ENCODE assay signal across 8 mouse cellular contexts in the genomic region with DNA sequence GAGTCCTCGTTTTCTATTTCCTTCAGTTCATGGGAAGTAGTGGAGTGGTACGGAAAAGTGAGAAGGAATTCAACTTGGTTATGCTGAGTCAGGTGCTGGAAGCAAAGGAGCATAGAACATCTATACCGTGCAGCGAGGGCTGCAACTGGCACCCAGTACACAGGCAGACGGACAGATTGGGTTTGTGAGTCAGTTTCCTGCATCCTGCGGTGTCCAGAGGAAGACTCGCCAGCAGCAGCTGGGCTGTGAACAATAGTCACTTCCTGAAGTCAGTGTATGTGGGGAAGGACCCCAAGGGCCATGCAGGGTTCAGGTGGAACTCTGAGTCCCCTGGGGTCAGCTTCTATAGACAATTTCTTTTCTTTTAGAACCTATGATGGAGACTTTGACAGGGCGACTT.
DNase-seq lines count a peak whose midpoint lies in the region; ATAC-seq and TF ChIP-seq lines count a peak whose summit lies in the region.

No protein-coding gene starts in this region.

- H3K9ac ChIP-seq in forebrain, embryonic 12.5 days: no peak overlapping the region
- no peak overlapping the region for H3K9ac ChIP-seq in forebrain, embryonic 16.5 days (replicated peaks; ENCODE audit: low read depth, low read length)
- no peak overlapping the region for H3K9ac ChIP-seq in midbrain, postnatal 0 days (replicated peaks; ENCODE audit: low read length, poor library complexity, severe bottlenecking)
- no peak overlapping the region for H3K9ac ChIP-seq in midbrain, embryonic 15.5 days
- no peak overlapping the region for H3K9ac ChIP-seq in limb, embryonic 13.5 days
- no peak overlapping the region for H3K9ac ChIP-seq in stomach, embryonic 16.5 days (ENCODE audit: low read length)

- H3K27me3 ChIP-seq in forebrain, embryonic 12.5 days: no peaks in the 10 kb centered on the region
- H3K27me3 ChIP-seq in forebrain, embryonic 16.5 days (replicated peaks; ENCODE audit: control insufficient read depth, insufficient read depth, low read length): no peaks in the 10 kb centered on the region
- H3K27me3 ChIP-seq in midbrain, postnatal 0 days (ENCODE audit: insufficient read depth, low read length): no peaks in the 10 kb centered on the region
- no peaks in the 10 kb centered on the region for H3K27me3 ChIP-seq in midbrain, embryonic 15.5 days (replicated peaks)
- H3K27me3 ChIP-seq in limb, embryonic 13.5 days: no peaks in the 10 kb centered on the region
- no peaks in the 10 kb centered on the region for H3K27me3 ChIP-seq in stomach, embryonic 16.5 days (ENCODE audit: control insufficient read depth, insufficient read depth, low read length)

- peaks cover 8% of the 10 kb centered on the region for H3K4me1 ChIP-seq in forebrain, embryonic 12.5 days
- peaks cover 7% of the 10 kb centered on the region for H3K4me1 ChIP-seq in forebrain, embryonic 16.5 days (replicated peaks; ENCODE audit: control insufficient read depth, insufficient read depth, low read length)
- H3K4me1 ChIP-seq in midbrain, postnatal 0 days (ENCODE audit: insufficient read depth, low read length): no peaks in the 10 kb centered on the region
- peaks cover 11% of the 10 kb centered on the region for H3K4me1 ChIP-seq in midbrain, embryonic 15.5 days
- peaks cover 27% of the 10 kb centered on the region for H3K4me1 ChIP-seq in limb, embryonic 13.5 days
- H3K4me1 ChIP-seq in stomach, embryonic 16.5 days (ENCODE audit: control insufficient read depth, insufficient read depth, low read length): peaks cover 6% of the 10 kb centered on the region; the same call in 1 of the 2 replicates

- TF ChIP-seq CTCF in midbrain, postnatal 0 days (IDR thresholded peaks at IDR 0.05): no peak

- ATAC-seq in forebrain, embryonic 12.5 days (ENCODE audit: low FRiP score): peak; percentile 23; the same call in 1 of the 2 replicates
- no peak for ATAC-seq in forebrain, embryonic 16.5 days
- ATAC-seq in midbrain, postnatal 0 days (ENCODE audit: low FRiP score): 0 out of 2 replicates have a peak, but pooled peaks have one; percentile 21
- no peak for ATAC-seq in midbrain, embryonic 15.5 days (replicated peaks)
- no peak for ATAC-seq in limb, embryonic 13.5 days (ENCODE audit: low FRiP score, low read depth)
- peak; percentile 51; the same call in 1 of the 2 replicates for ATAC-seq in stomach, embryonic 16.5 days (ENCODE audit: insufficient read depth, low FRiP score)

- no peak overlapping the region for H3K4me3 ChIP-seq in forebrain, embryonic 12.5 days (replicated peaks)
- H3K4me3 ChIP-seq in forebrain, embryonic 16.5 days (replicated peaks; ENCODE audit: low read length): no peak overlapping the region
- H3K4me3 ChIP-seq in midbrain, postnatal 0 days (ENCODE audit: low read depth, low read length): no peak overlapping the region
- H3K4me3 ChIP-seq in midbrain, embryonic 15.5 days: no peak overlapping the region
- H3K4me3 ChIP-seq in limb, embryonic 13.5 days: no peak overlapping the region
- no peak overlapping the region for H3K4me3 ChIP-seq in stomach, embryonic 16.5 days (replicated peaks; ENCODE audit: low read length)

- H3K36me3 ChIP-seq in forebrain, embryonic 12.5 days (replicated peaks): peaks cover 24% of the 10 kb centered on the region
- H3K36me3 ChIP-seq in forebrain, embryonic 16.5 days (ENCODE audit: control insufficient read depth, insufficient read depth): 0 out of 2 replicates have a peak, but pooled peaks cover 3% of the 10 kb centered on the region
- no peaks in the 10 kb centered on the region for H3K36me3 ChIP-seq in midbrain, postnatal 0 days (ENCODE audit: insufficient read depth, low read length)
- H3K36me3 ChIP-seq in midbrain, embryonic 15.5 days (replicated peaks): no peaks in the 10 kb centered on the region; the same call in 1 of the 2 replicates
- H3K36me3 ChIP-seq in limb, embryonic 13.5 days: peaks cover 16% of the 10 kb centered on the region
- 0 out of 2 replicates have a peak, but pooled peaks cover 6% of the 10 kb centered on the region for H3K36me3 ChIP-seq in stomach, embryonic 16.5 days (ENCODE audit: control insufficient read depth, insufficient read depth, low read length)

- 0 out of 2 replicates have a peak, but pooled peaks cover 15% of the 10 kb centered on the region for H3K9me3 ChIP-seq in forebrain, embryonic 12.5 days
- peaks cover 3% of the 10 kb centered on the region; the same call in 1 of the 2 replicates for H3K9me3 ChIP-seq in forebrain, embryonic 16.5 days (ENCODE audit: control insufficient read depth, low read length)
- no peaks in the 10 kb centered on the region for H3K9me3 ChIP-seq in midbrain, postnatal 0 days (ENCODE audit: low read length)
- no peaks in the 10 kb centered on the region for H3K9me3 ChIP-seq in midbrain, embryonic 15.5 days
- 0 out of 2 replicates have a peak, but pooled peaks cover 6% of the 10 kb centered on the region for H3K9me3 ChIP-seq in limb, embryonic 13.5 days
- H3K9me3 ChIP-seq in stomach, embryonic 16.5 days (replicated peaks; ENCODE audit: control insufficient read depth, low read length): no peaks in the 10 kb centered on the region; the same call in 1 of the 2 replicates

- no peak overlapping the region for H3K27ac ChIP-seq in forebrain, embryonic 12.5 days
- no peak overlapping the region for H3K27ac ChIP-seq in forebrain, embryonic 16.5 days (ENCODE audit: low read length)
- no peak overlapping the region for H3K27ac ChIP-seq in midbrain, postnatal 0 days (ENCODE audit: low read depth, low read length)
- no peak overlapping the region for H3K27ac ChIP-seq in midbrain, embryonic 15.5 days
- H3K27ac ChIP-seq in limb, embryonic 13.5 days: peak overlapping the region; percentile 81; the same call in 1 of the 2 replicates
- H3K27ac ChIP-seq in stomach, embryonic 16.5 days (ENCODE audit: low read length): peak overlapping the region; percentile 62; the same call in 1 of the 2 replicates

- DNase-seq in midbrain, postnatal 0 days (ENCODE audit: low spot score): no peak
- DNase-seq in B cell, adult 2 months: no peak
- no peak for DNase-seq in cerebellum, adult 18-20 months

- 73% methylated on average over 8 of the region's 8 CpGs for WGBS in forebrain, embryonic 12.5 days
- WGBS in forebrain, embryonic 16.5 days: 73% methylated on average over 8 of the region's 8 CpGs
- 72% methylated on average over 8 of the region's 8 CpGs for WGBS in midbrain, postnatal 0 days
- 77% methylated on average over 8 of the region's 8 CpGs for WGBS in midbrain, embryonic 15.5 days
- 75% methylated on average over 8 of the region's 8 CpGs for WGBS in limb, embryonic 13.5 days
- WGBS in stomach, embryonic 16.5 days: 67% methylated on average over 8 of the region's 8 CpGs

- no peak overlapping the region for H3K4me2 ChIP-seq in forebrain, embryonic 12.5 days
- no peak overlapping the region for H3K4me2 ChIP-seq in forebrain, embryonic 16.5 days (ENCODE audit: low read length)
- H3K4me2 ChIP-seq in midbrain, postnatal 0 days (ENCODE audit: low read depth, low read length, poor library complexity, severe bottlenecking): no peak overlapping the region
- no peak overlapping the region for H3K4me2 ChIP-seq in midbrain, embryonic 15.5 days
- H3K4me2 ChIP-seq in limb, embryonic 13.5 days (replicated peaks): peak overlapping the region; percentile 73; the same call in 1 of the 2 replicates
- H3K4me2 ChIP-seq in stomach, embryonic 16.5 days (ENCODE audit: low read depth, low read length): no peak overlapping the region

Comparison
In these comparisons a context has a peak if more than half of its experiments do, and no peak if none do; other contexts are left out.
1. ATAC-seq: peak in forebrain, embryonic 12.5 days (single experiment), midbrain, postnatal 0 days (single experiment) and stomach, embryonic 16.5 days (single experiment); none in forebrain, embryonic 16.5 days (single experiment), midbrain, embryonic 15.5 days (single experiment) and limb, embryonic 13.5 days (single experiment).
2. H3K27ac ChIP-seq: peak in limb, embryonic 13.5 days (single experiment) and stomach, embryonic 16.5 days (single experiment); none in forebrain, embryonic 12.5 days (single experiment), forebrain, embryonic 16.5 days (single experiment), midbrain, postnatal 0 days (single experiment) and midbrain, embryonic 15.5 days (single experiment).